Mouse (Mus musculus) cerebellum, adult (tissue): ENCODE results near the gene Fbxl5.

Experiments
- ATAC-seq: cut with Nextera tagmentation; 2 replicates; pipeline ENCODE4 v1.9.2; 2017; ENCODE audit warnings: mild to moderate bottlenecking, moderate library complexity, mixed read lengths; ENCODE audit not compliant: insufficient number of reproducible peaks, low FRiP score, low TSS enrichment

The Fbxl5 gene

DNA sequence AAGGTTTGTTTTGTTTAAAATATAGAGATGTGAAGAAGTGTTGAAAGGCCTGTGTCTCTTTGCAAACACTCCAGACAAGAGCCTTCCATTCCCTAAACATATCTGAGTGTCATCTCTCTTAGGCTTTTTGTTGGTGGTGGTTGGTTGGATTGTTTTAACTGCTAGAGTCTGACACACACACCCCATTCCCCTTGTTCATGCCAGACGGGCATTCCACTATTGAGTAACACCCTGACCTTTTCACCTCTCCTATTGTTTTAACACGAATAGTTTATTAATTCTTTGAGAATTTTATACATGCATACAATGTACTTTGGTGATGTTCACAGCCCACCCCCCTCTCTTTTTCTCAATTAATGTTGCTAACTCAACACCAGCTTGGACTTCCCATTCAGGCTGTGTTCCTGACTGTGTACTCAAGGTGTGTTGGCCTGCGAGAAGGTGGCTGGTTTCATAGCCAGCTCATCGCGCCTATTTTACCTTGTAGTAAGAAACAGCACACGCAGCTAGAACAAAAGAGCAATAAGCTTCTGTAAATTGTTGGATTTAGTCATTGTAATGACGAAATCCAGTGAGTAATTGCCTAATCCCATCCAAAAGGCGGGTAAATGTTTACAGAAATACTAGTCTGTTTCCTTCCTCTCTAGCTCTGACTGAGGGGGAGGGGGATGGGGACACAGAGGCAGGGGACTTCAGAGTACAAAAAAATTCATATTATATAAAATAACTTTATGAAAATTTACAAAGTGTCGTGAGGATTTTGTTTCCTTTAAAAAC is 33.3 kb downstream of the Fbxl5 start:
- no peak for ATAC-seq

DNA sequence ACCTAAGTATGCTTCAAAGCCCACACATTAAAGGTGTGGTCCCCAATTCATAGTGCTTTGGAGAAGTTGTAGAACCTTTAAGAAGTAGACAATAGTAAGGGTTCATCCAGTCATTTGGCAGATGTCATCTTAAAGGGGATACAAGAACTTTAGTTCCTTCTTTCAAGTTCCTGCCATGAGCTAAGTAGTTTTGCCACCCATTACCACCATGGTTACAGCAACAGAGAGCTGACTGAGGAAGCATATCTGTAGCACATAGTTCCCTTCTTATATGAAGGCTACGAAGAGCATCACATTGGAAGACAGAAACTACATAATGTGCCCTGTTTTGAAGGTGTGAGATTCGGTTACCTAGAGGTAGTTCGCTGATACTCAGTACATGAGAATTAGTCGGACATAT is 34.8 kb downstream of the Fbxl5 start:
- no peak for ATAC-seq

DNA sequence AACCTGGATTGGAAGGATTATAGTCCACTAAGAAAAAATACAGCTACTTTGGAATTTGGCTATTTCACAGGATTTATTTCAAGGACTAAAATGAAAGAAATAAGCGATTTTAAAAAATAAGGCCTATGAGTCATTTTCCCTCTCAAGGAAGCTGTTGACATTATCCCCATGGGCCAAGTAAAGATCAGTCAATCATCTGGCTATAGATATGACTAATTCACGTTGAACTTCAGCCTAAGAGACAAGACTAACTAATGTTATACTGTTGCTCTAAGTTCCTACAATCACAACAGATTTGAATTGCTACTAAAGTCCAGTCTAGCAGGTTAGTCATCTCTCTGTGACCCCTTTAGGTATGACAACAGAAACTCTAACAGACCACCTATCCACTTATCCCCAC is 37.4 kb downstream of the Fbxl5 start:
- no peak for ATAC-seq

DNA sequence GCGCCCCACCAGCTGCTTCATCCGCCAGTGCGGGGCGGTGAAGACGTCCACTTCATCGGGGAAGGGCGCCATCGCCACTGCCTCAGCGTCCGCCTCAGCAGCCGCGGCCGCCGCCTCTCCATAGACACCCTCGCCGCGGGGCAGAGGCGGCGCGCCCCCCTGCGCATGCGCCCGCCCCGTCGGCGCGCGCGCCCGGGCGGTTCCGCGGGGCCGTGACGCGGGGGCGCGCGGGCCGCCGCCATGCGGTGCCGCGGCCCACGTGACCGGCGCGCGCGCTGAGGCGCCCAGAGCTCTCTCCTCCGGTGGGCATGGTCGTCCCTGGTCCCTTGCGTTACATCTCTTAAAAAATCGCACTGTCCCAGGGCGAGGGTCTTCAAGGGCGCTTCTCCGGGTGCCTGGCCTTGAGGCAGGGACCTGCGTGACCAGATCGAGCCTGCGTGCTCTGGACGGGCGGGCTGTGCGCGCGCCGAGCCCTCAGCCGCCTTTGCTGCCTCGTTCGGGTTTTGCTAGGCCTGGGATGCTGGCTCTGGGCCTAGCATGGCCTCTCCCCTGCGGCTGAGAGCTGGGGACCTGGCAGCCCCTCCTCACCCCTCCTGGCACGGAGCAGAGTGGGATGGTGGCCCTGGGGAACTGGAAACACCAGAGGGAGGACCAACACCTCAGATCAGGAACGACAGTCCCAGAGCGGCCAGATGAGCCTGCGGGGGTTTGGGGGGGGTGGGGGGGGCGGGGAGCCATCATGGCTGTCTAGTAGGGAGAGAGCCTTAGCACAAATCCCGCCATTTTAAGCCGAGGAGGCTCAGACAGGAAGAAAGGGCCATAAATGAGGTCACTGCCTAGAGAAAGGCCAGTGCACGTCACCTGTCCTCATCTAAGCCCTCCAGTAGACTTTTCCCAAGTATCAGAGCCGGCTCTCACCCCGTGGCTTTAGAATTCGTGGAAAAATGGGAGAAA is 39.2 kb downstream of the Fbxl5 start:
- peak; percentile 83 for ATAC-seq

DNA sequence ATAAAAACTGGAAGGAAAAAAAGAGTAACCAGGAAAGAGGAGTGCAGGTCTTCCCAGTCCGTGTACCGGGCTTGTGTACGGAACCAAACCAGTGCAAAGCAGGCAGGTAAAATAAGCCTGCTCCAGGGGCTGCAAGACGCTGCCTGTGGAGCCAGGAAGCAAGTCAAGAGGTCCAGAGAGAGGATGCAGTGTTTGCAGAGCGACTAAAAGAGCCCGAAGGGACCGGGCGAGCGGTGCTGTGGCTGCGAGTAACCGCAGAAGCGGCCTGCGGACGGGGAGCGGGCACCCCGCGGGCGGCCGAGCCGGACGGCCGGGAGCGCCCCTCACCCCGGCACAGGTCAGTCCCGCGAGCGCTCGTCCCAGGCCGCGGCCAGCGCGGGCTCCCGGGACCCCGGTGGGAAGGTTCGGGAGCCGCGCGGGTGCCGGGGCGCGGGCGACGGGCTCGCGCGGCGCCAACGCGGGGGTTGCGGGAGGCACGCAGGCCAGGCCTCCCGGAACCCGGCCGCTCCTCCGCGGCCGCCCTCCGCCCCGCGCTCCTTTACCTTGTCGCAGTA is 39.9 kb downstream of the Fbxl5 start:
- peak; percentile 47 for ATAC-seq

DNA sequence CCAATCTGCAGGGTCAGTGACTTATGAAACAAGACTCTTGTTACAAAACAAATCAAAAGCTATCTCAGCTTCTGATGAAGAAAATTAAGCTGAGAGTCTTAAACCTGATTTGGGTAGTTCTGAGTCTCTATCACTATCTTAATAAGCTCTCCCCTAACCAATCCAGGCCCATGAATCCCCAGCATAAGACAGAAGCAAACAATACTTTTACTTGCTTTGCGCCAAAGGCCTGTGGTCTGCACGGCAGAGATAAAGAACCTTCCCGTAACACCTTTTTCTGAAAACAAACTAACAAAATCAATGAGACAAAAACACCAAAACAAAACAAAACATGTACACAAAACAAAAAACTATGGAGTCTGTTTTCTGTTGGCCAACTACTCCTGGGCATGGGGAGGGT is 42.9 kb downstream of the Fbxl5 start:
- ATAC-seq = no peak

DNA sequence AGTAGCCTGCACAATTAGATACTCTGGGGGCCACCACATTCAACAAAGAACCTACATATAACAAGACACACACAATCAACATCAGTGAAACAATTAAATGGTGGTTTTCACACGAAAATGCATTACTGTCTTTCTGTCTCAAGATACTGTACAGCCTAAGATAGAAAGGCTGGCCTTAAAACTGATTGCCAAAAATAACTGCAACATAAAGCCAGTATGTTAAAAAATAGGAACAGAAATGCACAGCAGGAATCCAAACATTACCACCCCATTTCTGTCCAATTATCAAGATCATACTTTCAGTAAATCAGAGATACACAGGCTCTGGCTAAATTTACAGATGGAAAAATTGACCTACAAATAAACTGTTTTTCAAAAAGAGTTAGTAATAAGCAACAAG is 44.4 kb downstream of the Fbxl5 start:
- ATAC-seq = no peak

DNA sequence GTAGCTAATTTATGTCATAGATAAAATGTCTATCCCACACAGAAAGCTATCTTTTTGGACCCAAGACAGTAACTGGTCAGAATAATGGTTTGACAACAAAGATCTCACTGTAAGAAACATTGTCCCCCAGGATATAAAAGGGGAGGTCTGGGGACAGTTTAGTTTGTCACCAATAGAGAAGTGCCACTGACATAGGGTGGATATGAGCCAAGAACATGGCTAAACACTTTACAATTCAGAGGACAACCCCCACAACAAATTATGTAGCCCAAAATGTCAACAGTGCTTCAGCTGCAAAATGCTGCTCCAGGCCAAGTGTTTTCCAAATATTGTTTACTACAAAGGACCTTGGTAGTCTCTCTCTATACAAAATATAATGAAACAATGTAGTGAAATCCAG is 45.0 kb downstream of the Fbxl5 start:
- no peak for ATAC-seq

DNA sequence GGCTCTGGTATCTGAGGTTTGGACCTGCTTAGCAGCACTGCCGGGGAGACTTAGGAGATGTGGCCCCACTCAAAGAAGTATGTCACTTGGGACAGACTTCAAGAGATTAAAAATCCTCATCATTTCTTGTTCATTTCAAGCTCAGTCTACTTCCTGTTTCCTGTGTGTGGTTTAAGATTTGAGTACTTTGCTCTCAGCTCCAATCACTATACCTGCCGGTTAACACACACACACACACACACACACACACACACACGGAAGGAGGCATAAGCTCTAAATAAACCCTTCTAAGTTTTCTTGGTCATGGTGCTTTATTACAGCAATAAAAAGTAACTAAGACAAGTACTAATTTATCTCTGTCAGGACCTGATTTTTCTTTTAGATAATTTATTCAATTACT is 49.9 kb downstream of the Fbxl5 start:
- no peak for ATAC-seq

DNA sequence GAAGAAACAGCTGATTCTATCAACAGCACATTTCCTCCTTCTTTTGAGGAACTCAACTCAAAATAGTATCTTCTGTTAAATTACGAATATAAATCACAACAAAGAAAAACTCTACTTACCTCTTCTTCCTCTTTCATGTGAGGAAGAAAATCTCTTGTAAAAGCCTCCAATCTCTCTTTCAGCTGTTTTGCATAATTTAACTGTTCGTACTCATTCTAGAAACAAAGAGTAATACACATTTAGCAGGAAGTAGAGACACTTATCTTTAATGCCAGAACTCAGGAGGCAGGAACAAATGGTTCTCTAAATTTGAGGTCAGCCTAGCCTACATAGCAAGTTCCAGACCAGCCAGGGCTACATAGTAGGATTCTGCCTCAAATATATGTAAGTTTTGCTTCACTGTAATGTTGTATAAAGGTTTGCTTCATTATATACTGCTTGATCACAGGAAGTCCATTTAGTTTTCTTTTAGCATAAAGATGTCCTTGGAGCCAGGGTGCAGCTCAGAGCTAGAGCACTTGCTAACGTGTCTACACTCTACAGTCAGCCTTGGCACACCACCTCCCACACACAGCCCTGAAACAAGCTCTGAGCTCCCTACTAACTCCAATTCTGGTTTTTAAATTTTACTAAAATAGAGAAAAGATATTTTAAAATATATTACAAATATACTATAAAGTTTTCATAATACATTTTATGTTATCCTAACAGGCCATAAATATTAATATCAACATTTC is 50.7 kb downstream of the Fbxl5 start:
- ATAC-seq = no peak

DNA sequence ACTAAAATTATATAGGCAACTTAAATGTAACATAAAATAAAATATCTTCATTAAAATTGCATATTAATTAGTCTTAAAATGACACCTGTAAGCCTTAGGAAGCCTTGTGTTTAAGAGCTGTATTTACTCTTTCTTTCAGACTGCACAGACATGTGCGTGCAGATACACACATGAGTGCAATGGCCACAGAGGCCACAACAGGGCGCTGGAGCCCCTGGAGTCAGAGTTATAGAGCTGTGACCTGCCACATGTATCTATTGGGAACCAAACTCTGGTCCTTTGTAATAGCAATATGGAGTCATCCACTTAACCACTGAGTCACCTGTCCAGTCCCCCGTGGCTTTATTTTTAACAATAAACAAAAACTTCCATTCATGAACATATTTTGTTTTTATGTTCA is 72.3 kb downstream of the Fbxl5 start:
- ATAC-seq = no peak

DNA sequence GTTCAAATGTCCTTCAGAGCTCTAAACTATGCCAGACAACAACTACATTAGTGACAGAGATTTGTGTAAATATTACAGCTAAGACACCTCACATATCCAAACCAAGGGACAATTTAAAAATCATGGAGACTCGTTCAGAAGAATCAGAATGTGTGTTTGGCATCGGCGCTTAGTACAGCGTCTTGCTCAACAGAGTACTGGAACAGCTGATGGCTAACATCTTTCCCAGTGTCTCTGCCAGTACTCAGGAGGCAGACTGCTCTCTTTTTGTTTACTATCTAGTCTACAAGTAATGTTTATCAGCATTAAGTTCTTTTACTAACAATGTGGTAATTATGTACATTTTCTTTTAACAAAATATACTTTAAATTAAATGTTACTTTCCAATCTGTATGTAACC is 73.4 kb downstream of the Fbxl5 start:
- ATAC-seq = no peak

DNA sequence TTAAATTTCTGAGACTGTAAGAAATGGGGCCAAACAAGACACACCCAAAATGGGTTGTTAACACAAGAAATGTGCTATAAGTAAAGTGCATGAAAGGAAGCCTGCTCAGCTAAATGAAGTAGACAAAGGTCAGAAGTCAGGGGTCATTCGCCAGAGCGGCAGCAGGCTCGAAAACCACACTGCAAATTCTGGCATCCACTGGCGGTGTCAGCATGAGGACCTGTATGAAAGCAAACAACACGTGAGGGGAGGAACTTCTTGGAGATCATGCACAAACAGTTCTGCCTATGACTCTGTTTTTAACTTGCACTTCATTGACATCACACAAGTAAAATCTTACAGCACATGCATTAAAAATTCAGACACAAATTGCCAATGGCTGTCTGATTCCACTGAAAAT is 76.3 kb downstream of the Fbxl5 start:
- no peak for ATAC-seq

DNA sequence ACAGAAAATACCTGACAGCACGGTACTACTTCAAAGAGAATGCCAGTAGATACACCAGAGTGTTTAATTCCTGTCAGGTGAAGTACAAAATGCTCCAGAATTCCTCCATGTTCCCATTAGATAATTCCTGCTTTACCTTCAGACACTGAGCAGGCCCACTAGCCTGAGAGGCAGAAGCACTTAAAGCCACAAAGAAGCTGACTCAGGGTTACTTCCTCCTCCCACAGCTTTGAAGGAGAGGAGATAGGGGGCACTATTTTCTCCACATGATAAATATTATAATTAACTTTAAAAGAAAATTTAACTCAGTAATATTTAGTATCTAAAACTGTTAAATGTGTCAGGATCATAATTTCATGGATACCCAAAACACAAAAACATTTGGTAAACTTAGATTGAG is 77.3 kb downstream of the Fbxl5 start:
- ATAC-seq = no peak

DNA sequence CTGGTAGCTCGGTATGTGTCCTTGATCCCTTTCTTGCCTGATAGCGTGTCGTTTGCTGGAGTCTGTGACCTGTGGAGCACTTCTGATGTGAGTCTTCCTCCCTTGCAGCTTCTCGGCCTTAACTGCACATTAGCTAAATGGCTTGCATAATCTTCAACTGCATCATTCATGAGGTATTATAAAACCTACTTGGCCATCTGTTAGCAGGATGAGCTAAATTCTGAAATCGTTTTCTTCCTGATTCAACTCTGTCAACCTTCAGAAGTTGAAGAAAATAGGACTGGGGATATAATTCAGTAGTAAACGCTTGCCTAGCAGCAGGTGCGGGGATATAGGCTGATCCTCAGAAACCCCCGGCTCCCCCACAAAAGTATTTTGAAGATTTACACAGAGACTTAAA is 89.1 kb downstream of the Fbxl5 start:
- no peak for ATAC-seq

DNA sequence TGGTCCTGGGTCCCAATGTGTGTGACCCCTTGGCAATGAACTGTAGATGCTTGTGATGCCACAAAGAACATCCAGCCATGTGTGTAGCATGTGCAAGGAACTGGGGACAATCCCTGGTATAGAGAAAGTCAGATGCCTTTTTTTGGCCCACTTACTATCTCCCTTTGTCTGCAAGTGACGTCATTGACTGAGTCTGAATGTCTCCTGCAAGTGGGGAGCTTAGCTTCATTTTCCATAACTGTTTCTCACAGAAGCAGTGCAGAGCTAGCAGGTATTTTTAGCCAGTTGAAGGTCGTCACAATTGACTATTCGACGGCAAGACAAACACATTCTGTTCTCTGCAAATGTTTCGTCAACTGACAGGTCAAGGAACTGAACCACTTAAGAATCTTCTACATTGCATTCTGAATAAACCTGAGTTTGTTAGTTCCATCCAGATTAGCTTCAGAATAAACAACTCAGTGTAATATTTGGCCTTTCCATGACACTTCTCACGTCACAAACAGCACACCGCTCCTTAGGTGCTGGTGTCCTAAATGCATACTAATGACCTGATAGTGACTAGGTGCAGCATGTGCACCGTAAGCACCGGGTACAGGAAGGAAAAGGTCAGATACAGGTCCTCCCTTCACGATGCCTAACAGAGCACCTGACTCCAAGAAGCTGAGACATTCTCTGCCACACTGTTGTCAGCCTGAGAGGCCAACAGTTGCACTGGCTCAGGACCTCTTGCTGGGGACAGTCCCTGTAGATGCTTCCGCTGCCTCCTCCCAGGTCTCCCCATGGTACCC is 92.9 kb downstream of the Fbxl5 start:
- ATAC-seq = no peak

DNA sequence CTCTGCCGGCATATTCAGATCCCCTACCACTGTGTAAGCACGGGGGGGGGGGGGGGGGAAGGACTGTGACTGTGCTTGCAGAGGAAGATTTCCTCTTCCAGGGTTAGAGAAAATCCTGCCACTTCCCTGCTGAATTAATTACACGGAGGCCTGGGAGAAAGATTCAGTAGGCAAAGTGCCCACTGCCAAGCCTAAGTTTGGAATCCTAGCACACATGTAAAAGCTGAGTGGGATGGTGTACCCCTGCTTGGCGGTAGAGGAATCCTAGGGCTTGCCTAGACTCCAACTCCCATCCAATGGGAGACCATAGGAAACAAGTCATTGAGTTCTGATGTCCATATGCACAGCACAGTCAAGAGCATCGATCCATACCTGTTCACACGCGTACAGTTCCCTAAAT is 97.6 kb downstream of the Fbxl5 start:
- no peak for ATAC-seq

DNA sequence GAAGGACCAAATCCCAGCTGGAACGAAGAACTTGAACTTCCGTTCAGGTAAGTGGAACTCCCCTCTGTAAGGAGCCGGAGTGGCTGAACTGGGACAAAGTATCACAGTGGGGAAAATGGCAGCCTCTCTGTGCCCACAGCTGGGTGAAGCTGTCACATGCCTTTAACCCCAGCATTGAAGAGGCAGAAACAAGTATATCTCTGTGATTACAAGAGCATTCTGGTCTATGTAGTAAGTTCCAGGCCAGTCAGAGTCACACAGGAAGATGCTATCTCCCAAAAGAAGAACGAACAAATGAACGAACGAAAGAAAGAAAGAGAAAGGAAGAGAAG is 99.0 kb downstream of the Fbxl5 start:
- ATAC-seq = no peak

DNA sequence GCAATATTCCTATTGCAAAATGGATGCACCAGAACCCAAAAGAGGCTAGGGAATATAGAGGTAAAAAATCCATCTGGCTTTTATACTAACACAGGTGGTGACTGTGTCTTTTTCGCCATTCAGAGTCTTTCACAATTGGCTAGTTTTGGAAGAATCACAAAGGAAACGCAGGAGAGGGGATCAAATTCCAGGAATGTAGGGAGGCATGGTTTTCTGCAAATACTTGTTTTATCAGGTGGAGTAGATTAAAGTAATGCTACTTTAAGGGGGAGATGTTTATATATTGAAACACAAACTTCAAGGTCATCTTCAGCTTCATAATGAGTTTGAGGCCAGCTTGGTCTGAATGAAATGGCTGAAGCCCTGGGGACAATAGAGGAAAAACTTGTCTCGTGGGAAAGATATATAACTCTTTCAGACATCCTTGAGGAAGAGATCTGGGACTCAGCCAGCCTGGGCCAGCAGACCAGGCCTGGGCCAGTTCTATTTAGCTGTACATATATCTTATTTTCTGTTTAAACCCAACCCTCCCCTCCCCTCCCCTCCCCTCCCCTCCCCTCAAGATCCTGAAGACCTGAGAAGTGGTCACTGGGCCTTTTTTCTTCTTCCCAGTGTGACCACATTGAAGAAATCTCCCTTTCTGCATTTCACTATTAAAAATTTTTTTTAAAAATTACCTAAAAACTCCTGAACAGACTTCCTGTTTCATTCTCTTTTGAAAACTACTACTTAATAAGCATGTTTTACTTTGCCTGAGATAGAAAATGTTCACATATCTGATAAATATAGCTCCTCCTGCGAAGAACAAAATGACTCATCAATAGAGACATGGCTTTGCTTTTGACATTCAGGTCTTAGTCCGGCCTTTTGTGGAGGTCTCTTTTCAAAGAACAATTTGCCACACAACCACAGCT is 99.6 kb downstream of the Fbxl5 start:
- ATAC-seq = no peak
